ENCODE assay signal across 23 mouse cellular contexts in genomic region chr1:184094914-184095313, GRCm38 (mm10).
DNase-seq lines count a peak whose midpoint lies in the region; ATAC-seq and TF ChIP-seq lines count a peak whose summit lies in the region.
"Had no signal": no experiment of that assay in that cellular context is flagged by ENCODE, and none has a peak within 500 bp of the region (broad histone marks: within the 10 kb centered on the region; RNA-seq: fewer than 3 reads in every experiment).

No protein-coding gene starts in this region.

- H3K9ac ChIP-seq in forebrain, embryonic 12.5 days: no peak overlapping the region
- H3K9ac ChIP-seq in forebrain, embryonic 15.5 days (replicated peaks): no peak overlapping the region
- H3K9ac ChIP-seq in midbrain, embryonic 11.5 days (ENCODE audit: low read length): no peak overlapping the region
- H3K9ac ChIP-seq in midbrain, postnatal 0 days (replicated peaks; ENCODE audit: low read length, poor library complexity, severe bottlenecking): no peak overlapping the region
- H3K9ac ChIP-seq: embryonic facial prominence, embryonic 13.5 days; heart, embryonic 13.5 days; hindbrain, embryonic 12.5 days; hindbrain, embryonic 15.5 days had no signal

- H3K4me3 ChIP-seq in forebrain, embryonic 12.5 days (replicated peaks): no peak overlapping the region
- no peak overlapping the region for H3K4me3 ChIP-seq in forebrain, embryonic 15.5 days
- no peak overlapping the region for H3K4me3 ChIP-seq in midbrain, embryonic 11.5 days (ENCODE audit: low read depth, low read length)
- H3K4me3 ChIP-seq in midbrain, postnatal 0 days (ENCODE audit: low read depth, low read length): no peak overlapping the region
- no peak overlapping the region for H3K4me3 ChIP-seq in C2C12 (ENCODE audit: insufficient read depth, poor library complexity, severe bottlenecking)
- H3K4me3 ChIP-seq: embryonic facial prominence, embryonic 10.5 days; embryonic facial prominence, embryonic 13.5 days; erythroblast, embryonic 14.5 days; heart, adult 2 months; heart, embryonic 10.5 days; heart, embryonic 13.5 days; hindbrain, embryonic 12.5 days; hindbrain, embryonic 15.5 days had no signal

- 12% methylated on average over 3 of the region's 3 CpGs for WGBS in forebrain, embryonic 12.5 days
- 5% methylated on average over 3 of the region's 3 CpGs for WGBS in forebrain, embryonic 15.5 days
- WGBS in midbrain, embryonic 11.5 days: 45% methylated on average over 3 of the region's 3 CpGs
- 36% methylated on average over 3 of the region's 3 CpGs for WGBS in midbrain, postnatal 0 days

- H3ac ChIP-seq in C2C12 (ENCODE audit: control insufficient read depth, insufficient read length, low read depth): no peak overlapping the region

- no peak for TF ChIP-seq POLR2A in brain, embryonic 14.5 days (IDR thresholded peaks at IDR 0.05; ENCODE audit: borderline replicate concordance, extremely low read depth, insufficient read depth, insufficient read length, poor library complexity, severe bottlenecking)

- H3K27ac ChIP-seq in forebrain, embryonic 12.5 days: no peak overlapping the region
- H3K27ac ChIP-seq in forebrain, embryonic 15.5 days (replicated peaks): no peak overlapping the region
- no peak overlapping the region for H3K27ac ChIP-seq in midbrain, embryonic 11.5 days (ENCODE audit: low read depth, low read length)
- no peak overlapping the region for H3K27ac ChIP-seq in midbrain, postnatal 0 days (ENCODE audit: low read depth, low read length)
- H3K27ac ChIP-seq: embryonic facial prominence, embryonic 10.5 days; embryonic facial prominence, embryonic 13.5 days; heart, adult 2 months; heart, embryonic 10.5 days; heart, embryonic 13.5 days; hindbrain, embryonic 12.5 days; hindbrain, embryonic 15.5 days had no signal

- H3K27me3 ChIP-seq in forebrain, embryonic 12.5 days: no peaks in the 10 kb centered on the region
- H3K27me3 ChIP-seq in forebrain, embryonic 15.5 days: no peaks in the 10 kb centered on the region
- H3K27me3 ChIP-seq in midbrain, embryonic 11.5 days (ENCODE audit: control insufficient read depth, insufficient read depth, low read length): no peaks in the 10 kb centered on the region
- H3K27me3 ChIP-seq in midbrain, postnatal 0 days (ENCODE audit: insufficient read depth, low read length): no peaks in the 10 kb centered on the region
- H3K27me3 ChIP-seq in C2C12 (ENCODE audit: control insufficient read depth, insufficient read depth, insufficient read length): no peaks in the 10 kb centered on the region
- H3K27me3 ChIP-seq: embryonic facial prominence, embryonic 13.5 days; heart, embryonic 13.5 days; hindbrain, embryonic 12.5 days; hindbrain, embryonic 15.5 days had no signal

- H3K36me3 ChIP-seq in forebrain, embryonic 12.5 days (replicated peaks): no peaks in the 10 kb centered on the region
- no peaks in the 10 kb centered on the region for H3K36me3 ChIP-seq in forebrain, embryonic 15.5 days
- no peaks in the 10 kb centered on the region for H3K36me3 ChIP-seq in midbrain, embryonic 11.5 days (ENCODE audit: control insufficient read depth, insufficient read depth, low read length)
- H3K36me3 ChIP-seq in midbrain, postnatal 0 days (ENCODE audit: insufficient read depth, low read length): no peaks in the 10 kb centered on the region
- H3K36me3 ChIP-seq in C2C12 (ENCODE audit: control insufficient read depth, insufficient read depth): no peaks in the 10 kb centered on the region
- H3K36me3 ChIP-seq: embryonic facial prominence, embryonic 10.5 days; embryonic facial prominence, embryonic 13.5 days; heart, embryonic 10.5 days; heart, embryonic 13.5 days; hindbrain, embryonic 12.5 days; hindbrain, embryonic 15.5 days had no signal

- no peaks in the 10 kb centered on the region for H3K9me3 ChIP-seq in forebrain, embryonic 12.5 days
- H3K9me3 ChIP-seq in forebrain, embryonic 15.5 days: no peaks in the 10 kb centered on the region
- no peaks in the 10 kb centered on the region for H3K9me3 ChIP-seq in midbrain, embryonic 11.5 days (ENCODE audit: control insufficient read depth, low read length)
- no peaks in the 10 kb centered on the region for H3K9me3 ChIP-seq in midbrain, postnatal 0 days (ENCODE audit: low read length)
- H3K9me3 ChIP-seq: embryonic facial prominence, embryonic 10.5 days; embryonic facial prominence, embryonic 13.5 days; heart, embryonic 10.5 days; heart, embryonic 13.5 days; hindbrain, embryonic 12.5 days; hindbrain, embryonic 15.5 days had no signal

- H3K79me3 ChIP-seq in C2C12 (ENCODE audit: low read depth): no peaks in the 10 kb centered on the region

- no peak for TF ChIP-seq CTCF in midbrain, postnatal 0 days (IDR thresholded peaks at IDR 0.05)
- no peak for TF ChIP-seq CTCF in C2C12 (IDR thresholded peaks at IDR 0.05; ENCODE audit: control insufficient read depth, insufficient read depth, insufficient read length)
- no peak for TF ChIP-seq CTCF in brain, embryonic 14.5 days (IDR thresholded peaks at IDR 0.05; ENCODE audit: borderline replicate concordance, extremely low read depth, insufficient read depth, insufficient read length)

- H3K79me2 ChIP-seq in C2C12 (ENCODE audit: control insufficient read depth, insufficient read depth): no peaks in the 10 kb centered on the region

- DNase-seq in midbrain, embryonic 11.5 days (ENCODE audit: low spot score, missing footprints): no peak
- no peak for DNase-seq in midbrain, postnatal 0 days (ENCODE audit: low spot score)
- peak; percentile 63 for DNase-seq in brain, embryonic 14.5 days (ENCODE audit: low read depth)
- DNase-seq: adrenal gland, adult 8-10 months; adrenal gland, postnatal 25 days; cerebellum, adult 18-20 months; cerebellum, adult 9-10 months; cerebellum, postnatal 14 days; gastrocnemius, postnatal 25 days; heart, adult 2 months; heart, postnatal 14 days had no signal

- peaks cover 7% of the 10 kb centered on the region; the same call in 1 of the 2 replicates for H3K4me1 ChIP-seq in forebrain, embryonic 12.5 days
- H3K4me1 ChIP-seq in forebrain, embryonic 15.5 days: peaks cover 8% of the 10 kb centered on the region
- no peaks in the 10 kb centered on the region for H3K4me1 ChIP-seq in midbrain, embryonic 11.5 days (ENCODE audit: control insufficient read depth, insufficient read depth, low read length)
- no peaks in the 10 kb centered on the region for H3K4me1 ChIP-seq in midbrain, postnatal 0 days (ENCODE audit: insufficient read depth, low read length)
- H3K4me1 ChIP-seq: hindbrain, embryonic 12.5 days; hindbrain, embryonic 15.5 days had no signal

- H3K4me2 ChIP-seq in forebrain, embryonic 12.5 days: no peak overlapping the region
- H3K4me2 ChIP-seq in forebrain, embryonic 15.5 days (replicated peaks): no peak overlapping the region
- H3K4me2 ChIP-seq in midbrain, embryonic 11.5 days: no peak overlapping the region
- no peak overlapping the region for H3K4me2 ChIP-seq in midbrain, postnatal 0 days (ENCODE audit: low read depth, low read length, poor library complexity, severe bottlenecking)
- H3K4me2 ChIP-seq: embryonic facial prominence, embryonic 13.5 days; heart, embryonic 13.5 days; hindbrain, embryonic 12.5 days; hindbrain, embryonic 15.5 days had no signal

- ATAC-seq in forebrain, embryonic 12.5 days (ENCODE audit: low FRiP score): peak; percentile 62; the same call in 1 of the 2 replicates
- no peak for ATAC-seq in forebrain, embryonic 15.5 days (replicated peaks)
- ATAC-seq in midbrain, embryonic 11.5 days (ENCODE audit: low FRiP score): peak; percentile 64; the same call in 1 of the 2 replicates
- no peak for ATAC-seq in midbrain, postnatal 0 days (ENCODE audit: low FRiP score)
- ATAC-seq: activated CD4-positive, CD25-positive, alpha-beta regulatory T cell, adult 4 months; intestine, postnatal 0 days had no signal

TF ChIP-seq in C2C12, 6 proteins besides CTCF, POLR2A, EP300 and RAD21:
- no peak for TF ChIP-seq MYOG (IDR thresholded peaks at IDR 0.05; ENCODE audit: control insufficient read depth, extremely low read depth, insufficient read length)
- TF ChIP-seq MYOD1 (IDR thresholded peaks at IDR 0.05; ENCODE audit: control insufficient read depth, insufficient read length, low read depth): peak; percentile 44

Comparison
In these comparisons a context has a peak if more than half of its experiments do, and no peak if none do; other contexts are left out.
1. ATAC-seq: peak in forebrain, embryonic 12.5 days (single experiment) and midbrain, embryonic 11.5 days (single experiment); none in forebrain, embryonic 15.5 days (single experiment) and midbrain, postnatal 0 days (single experiment).